Mouse (Mus musculus): Measurements from ENCODE around the gene Lrrc72. TPM values are rescaled to one million over a fixed set of nuclear protein-coding genes. Genes with fewer than 3 reads are reported as not detected.

The Lrrc72 gene
- total RNA-seq (2012; rRNA removed) = not detected in 2 replicates
- not detected in 2 replicates for total RNA-seq (2014; rRNA removed)
- not detected in 2 replicates for polyA plus RNA-seq (2012; ENCODE audit: insufficient read length, low read depth)

DNA sequence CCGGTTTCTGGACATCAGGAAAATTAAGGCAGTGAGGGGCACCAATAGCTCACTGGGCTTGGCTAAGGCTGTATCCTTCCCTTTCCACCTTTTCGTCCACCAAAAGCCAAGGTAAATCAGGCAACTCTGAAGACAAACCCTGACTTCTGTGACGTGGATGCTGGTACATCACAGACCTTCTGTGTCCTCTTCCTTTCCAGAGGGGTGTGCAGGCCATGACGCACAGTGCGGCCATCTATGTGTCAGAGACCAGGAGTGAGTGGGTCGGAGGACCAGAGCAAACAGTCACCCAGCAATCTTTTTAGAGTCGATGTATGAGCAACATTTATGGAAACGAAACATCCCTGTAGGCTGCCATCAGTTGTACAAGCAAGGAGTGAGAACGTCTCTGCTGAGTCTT lies at the start of gene Lrrc72:
TSS of gene Lrrc72 (minus strand) at position 101 of the 400 bp plus-strand sequence.
- Histone ChIP-seq H3K9ac (ENCODE audit: insufficient read depth, low read depth) (no peak within 1 kb of the TSS), H3K4me3 (replicated peaks in 1 of 3; ENCODE audit: low read depth in 2 of 3, low read length in 2 of 3, poor library complexity in 1 of 3) (no peak within 1 kb of the TSS), H3K79me2 (replicated peaks; ENCODE audit: control insufficient read depth, extremely low read depth, insufficient read depth, poor library complexity, severe bottlenecking) (no peaks in the 10 kb centered on the region), H3K36me3 (replicated peaks in 1 of 2; ENCODE audit: control insufficient read depth in 1 of 2, insufficient read depth in 1 of 2, low read length in 1 of 2) (no peaks in the 10 kb centered on the region), H3K9me3 (replicated peaks; ENCODE audit: low read length) (no peaks in the 10 kb centered on the region), H3K4me2 (ENCODE audit: insufficient read depth, low read depth, poor library complexity, severe bottlenecking) (no peak within 1 kb of the TSS), H3K4me1 (ENCODE audit: control insufficient read depth in 1 of 2, insufficient read depth in 2 of 2) (no peaks in the 10 kb centered on the region; a peak in 1 of 4 replicates), H3K27me3 (replicated peaks) (no peaks in the 10 kb centered on the region), H3K27ac (ENCODE audit: insufficient read depth, low read depth) (no peak within 1 kb of the TSS)
- TF ChIP-seq CHD2 (IDR thresholded peaks at IDR 0.05; ENCODE audit: low read length) (no peak), ZNF384 (IDR thresholded peaks at IDR 0.05; ENCODE audit: low read depth, low read length) (no peak), ELF1 (IDR thresholded peaks at IDR 0.05; ENCODE audit: low read depth, low read length) (no peak), PAX5 (IDR thresholded peaks at IDR 0.05; ENCODE audit: low read length) (no peak), MYC (IDR thresholded peaks at IDR 0.05; ENCODE audit: low read depth, low read length) (no peak), ETS1 (conservative IDR thresholded peaks at IDR 0.05; ENCODE audit: low read depth, low read length) (no peak), JUND (conservative IDR thresholded peaks at IDR 0.05; ENCODE audit: low read depth, low read length) (no peak), SIN3A (IDR thresholded peaks at IDR 0.05; ENCODE audit: low read length) (no peak), RCOR1 (conservative IDR thresholded peaks at IDR 0.05; ENCODE audit: low read depth, low read length) (no peak), USF2 (conservative IDR thresholded peaks at IDR 0.05; ENCODE audit: low read depth, low read length) (no peak), IRF4 (IDR thresholded peaks at IDR 0.05; ENCODE audit: low read depth, low read length) (no peak), UBTF (IDR thresholded peaks at IDR 0.05; ENCODE audit: low read depth, low read length) (no peak), MAX (IDR thresholded peaks at IDR 0.05; ENCODE audit: low read length) (no peak), EP300 (IDR thresholded peaks at IDR 0.05; ENCODE audit: low read length) (no peak), HCFC1 (IDR thresholded peaks at IDR 0.05; ENCODE audit: low read depth, low read length) (no peak), RAD21 (IDR thresholded peaks at IDR 0.05; ENCODE audit: low read depth, low read length) (no peak), E2F4 (IDR thresholded peaks at IDR 0.05; ENCODE audit: insufficient replicate concordance, low read depth, low read length) (no peak)
- no peak for DNase-seq (ENCODE audit: extremely low read depth)
- dilution Hi-C loops (cut with MboI; ENCODE audit: extremely low pct_ligation_motif_present, extremely low pct_unique_long_range_greater_than_20kb, low sequenced_read_pairs) (no loop called here), in situ Hi-C loops (cut with MboI; ENCODE audit: low pct_ligation_motif_present, low pct_unique_long_range_greater_than_20kb, low sequenced_read_pairs) (no loop called here)

DNA sequence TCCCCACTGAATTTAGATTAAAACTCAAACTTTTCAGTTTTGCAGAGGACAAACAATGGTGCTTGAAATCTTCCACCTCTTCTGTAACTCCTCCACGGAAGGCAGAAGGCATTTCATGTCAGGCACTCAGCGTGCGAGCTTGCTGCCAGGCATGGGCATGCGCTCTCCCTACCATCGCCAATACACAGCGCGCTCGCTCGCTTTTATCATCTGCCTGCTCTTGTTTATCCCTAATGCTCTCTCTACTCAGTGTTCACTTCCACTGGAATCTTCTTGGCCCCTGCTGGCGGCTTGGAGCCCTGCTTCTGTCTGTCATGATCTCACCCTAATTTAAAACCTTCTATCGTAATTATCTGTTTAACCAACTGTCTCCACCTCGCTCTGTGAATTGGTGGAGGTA lies 49.1 kb upstream of the Lrrc72 start:
- dilution Hi-C loops (cut with MboI; ENCODE audit: extremely low pct_ligation_motif_present, extremely low pct_unique_long_range_greater_than_20kb, low sequenced_read_pairs) (no loop called here), in situ Hi-C loops (cut with MboI; ENCODE audit: low pct_ligation_motif_present, low pct_unique_long_range_greater_than_20kb, low sequenced_read_pairs) (no loop called here)
- no peak for TF ChIP-seq NELFE (IDR thresholded peaks at IDR 0.05; ENCODE audit: low read depth, low read length)
- TF ChIP-seq NRF1 (IDR thresholded peaks at IDR 0.05; ENCODE audit: low read depth, low read length) = no peak
- TF ChIP-seq HCFC1 (IDR thresholded peaks at IDR 0.05; ENCODE audit: low read depth, low read length) = no peak
- no peak for TF ChIP-seq EP300 (IDR thresholded peaks at IDR 0.05; ENCODE audit: low read length)
- no peak for TF ChIP-seq IRF4 (IDR thresholded peaks at IDR 0.05; ENCODE audit: low read depth, low read length)
- TF ChIP-seq USF2 (conservative IDR thresholded peaks at IDR 0.05; ENCODE audit: low read depth, low read length) = no peak
- no peak for TF ChIP-seq GABPA (IDR thresholded peaks at IDR 0.05; ENCODE audit: insufficient replicate concordance, low read depth, low read length)
- no peak for TF ChIP-seq POLR2AphosphoS2 (IDR thresholded peaks at IDR 0.05; ENCODE audit: low read depth, low read length)
- no peak for TF ChIP-seq POLR2A (IDR thresholded peaks at IDR 0.05; ENCODE audit: low read depth, low read length)
- no peak for TF ChIP-seq TBP (conservative IDR thresholded peaks at IDR 0.05; ENCODE audit: low read depth, low read length)
- TF ChIP-seq ELF1 (IDR thresholded peaks at IDR 0.05; ENCODE audit: low read depth, low read length) = no peak
- no peak for TF ChIP-seq JUN (IDR thresholded peaks at IDR 0.05; ENCODE audit: insufficient read depth, low read depth, low read length)
- TF ChIP-seq ZC3H11A (IDR thresholded peaks at IDR 0.05; ENCODE audit: low read depth, low read length) = no peak
- no peak for TF ChIP-seq KAT2A (IDR thresholded peaks at IDR 0.05; ENCODE audit: insufficient replicate concordance, low read length)
- no peak for TF ChIP-seq BHLHE40 (IDR thresholded peaks at IDR 0.05; ENCODE audit: low read depth, low read length)
- TF ChIP-seq CHD1 (IDR thresholded peaks at IDR 0.05; ENCODE audit: low read depth, low read length) = no peak
- no peak for TF ChIP-seq MAFK (IDR thresholded peaks at IDR 0.05; ENCODE audit: insufficient replicate concordance, low read length)
- H3K4me3 ChIP-seq (replicated peaks in 1 of 3; ENCODE audit: low read depth in 2 of 3, low read length in 2 of 3, poor library complexity in 1 of 3) = no peak overlapping the region
- no peaks in the 10 kb centered on the region for H3K79me2 ChIP-seq (replicated peaks; ENCODE audit: control insufficient read depth, extremely low read depth, insufficient read depth, poor library complexity, severe bottlenecking)
- H3K27ac ChIP-seq (ENCODE audit: insufficient read depth, low read depth) = no peak overlapping the region
- H3K4me1 ChIP-seq (ENCODE audit: control insufficient read depth in 1 of 2, insufficient read depth in 2 of 2) = no peaks in the 10 kb centered on the region
- H3K9ac ChIP-seq (ENCODE audit: insufficient read depth, low read depth) = no peak overlapping the region
- H3K27me3 ChIP-seq (replicated peaks) = no peaks in the 10 kb centered on the region
- no peak for DNase-seq (ENCODE audit: extremely low read depth)
- no peak overlapping the region for H3K4me2 ChIP-seq (ENCODE audit: insufficient read depth, low read depth, poor library complexity, severe bottlenecking)
- H3K9me3 ChIP-seq (replicated peaks; ENCODE audit: low read length) = no peaks in the 10 kb centered on the region
- no peaks in the 10 kb centered on the region for H3K36me3 ChIP-seq (replicated peaks in 1 of 2; ENCODE audit: control insufficient read depth in 1 of 2, insufficient read depth in 1 of 2, low read length in 1 of 2)
